Mouse (Mus musculus) cerebellum, adult (tissue): ENCODE measurements around the gene Mgat4e.

Source experiments
- ATAC-seq: cut with Nextera tagmentation; 2 replicates; pipeline ENCODE4 v1.9.2; 2017; ENCODE audit warnings: mild to moderate bottlenecking, moderate library complexity, mixed read lengths; ENCODE audit not compliant: insufficient number of reproducible peaks, low FRiP score, low TSS enrichment

The Mgat4e gene

GRCm38 (mm10) chr1:134549632-134550132 lies at the start of gene Mgat4e:
Gene Mgat4e, minus strand, starts transcription at chr1:134549682.
- ATAC-seq = no peak

- ATAC-seq = no peak
Measured at GRCm38 (mm10) chr1:134597339-134598054, 48.0 kb upstream of the Mgat4e start.

- ATAC-seq = no peak
Measured at GRCm38 (mm10) chr1:134591773-134592172, 42.3 kb upstream of the Mgat4e start.

- ATAC-seq = no peak
Measured at GRCm38 (mm10) chr1:134589676-134590075, 40.2 kb upstream of the Mgat4e start.

- no peak for ATAC-seq
Measured at GRCm38 (mm10) chr1:134583560-134583959, 34.1 kb upstream of the Mgat4e start.

- ATAC-seq = no peak
Measured at GRCm38 (mm10) chr1:134580796-134581195, 31.3 kb upstream of the Mgat4e start.

- ATAC-seq = no peak; the same call in 1 of the 2 replicates
Measured at GRCm38 (mm10) chr1:134577384-134578120, 28.1 kb upstream of the Mgat4e start.

- ATAC-seq = no peak
Measured at GRCm38 (mm10) chr1:134573932-134574315, 24.4 kb upstream of the Mgat4e start.

GRCm38 (mm10) chr1:134573300-134573931 lies 23.9 kb upstream of the Mgat4e start:
- ATAC-seq = no peak

- no peak for ATAC-seq
Measured at GRCm38 (mm10) chr1:134570631-134571030, 21.1 kb upstream of the Mgat4e start.

GRCm38 (mm10) chr1:134570171-134570570 lies 20.7 kb upstream of the Mgat4e start:
- no peak for ATAC-seq

GRCm38 (mm10) chr1:134567511-134567910 lies 18.0 kb upstream of the Mgat4e start:
- no peak for ATAC-seq

- no peak for ATAC-seq
Measured at GRCm38 (mm10) chr1:134563726-134564125, 14.2 kb upstream of the Mgat4e start.

- no peak for ATAC-seq
Measured at GRCm38 (mm10) chr1:134562457-134562856, 13.0 kb upstream of the Mgat4e start.

- no peak for ATAC-seq
Measured at GRCm38 (mm10) chr1:134561770-134562143, 12.3 kb upstream of the Mgat4e start.

- ATAC-seq = no peak
Measured at GRCm38 (mm10) chr1:134560801-134561769, 11.6 kb upstream of the Mgat4e start.

- no peak for ATAC-seq
Measured at GRCm38 (mm10) chr1:134560396-134560795, 10.9 kb upstream of the Mgat4e start.

- ATAC-seq = peak; percentile 39; the same call in 1 of the 2 replicates
Measured at GRCm38 (mm10) chr1:134559976-134560375, 10.5 kb upstream of the Mgat4e start, which contains the start of gene Kdm5b. Gene Kdm5b, plus strand, starts transcription at chr1:134560171.

GRCm38 (mm10) chr1:134559226-134559625 lies 9.7 kb upstream of the Mgat4e start:
- no peak for ATAC-seq

- ATAC-seq = no peak
Measured at GRCm38 (mm10) chr1:134558511-134558910, 9.0 kb upstream of the Mgat4e start.
